Mouse (Mus musculus): Measurements from ENCODE around the gene Disc1. TPM values are rescaled to one million over a fixed set of nuclear protein-coding genes. Genes with fewer than 3 reads are reported as not detected.

Disc1 gene
- polyA plus RNA-seq, 1 experiment from 2014 or later: 2.6 TPM

DNA sequence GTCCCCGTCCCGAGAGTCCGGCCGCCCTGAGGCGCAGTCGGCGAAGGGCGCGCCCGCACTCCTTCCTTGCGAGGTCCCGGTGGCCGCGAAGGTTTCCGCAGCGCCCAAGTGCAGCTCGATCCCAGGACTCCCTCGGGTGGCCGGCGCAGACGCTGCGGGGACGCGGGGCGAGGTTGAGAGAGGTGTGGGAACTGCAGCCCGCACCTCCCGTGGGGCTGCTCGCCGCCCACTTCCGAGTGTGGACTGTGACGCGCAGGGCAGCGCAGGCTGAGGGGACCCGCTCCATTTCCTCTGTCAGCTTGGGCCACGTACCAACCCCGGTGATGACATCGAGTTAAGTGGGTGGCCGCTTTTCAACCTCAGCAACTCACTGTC, 428 bp downstream of the Disc1 start:
- peak overlapping the region; percentile 85 for H3K27ac ChIP-seq (ENCODE audit: low read depth, low read length)
- peak overlapping the region; percentile 91 for H3K9ac ChIP-seq (ENCODE audit: low read depth, low read length)
- H3K4me2 ChIP-seq (ENCODE audit: low read length): peak overlapping the region; percentile 97
- WGBS: under 1% methylated on average over 26 of the region's 38 CpGs
- no peaks in the 10 kb centered on the region for H3K9me3 ChIP-seq (ENCODE audit: control insufficient read depth, low read length)
- H3K4me1 ChIP-seq (ENCODE audit: control insufficient read depth, insufficient read depth, low read depth, low read length): peaks cover 13% of the 10 kb centered on the region
- no peaks in the 10 kb centered on the region for H3K36me3 ChIP-seq (ENCODE audit: control insufficient read depth, insufficient read depth, low read length)
- H3K4me3 ChIP-seq (ENCODE audit: low read length): peak overlapping the region; percentile 84
- H3K27me3 ChIP-seq (replicated peaks; ENCODE audit: control insufficient read depth, insufficient read depth, low read length): peaks cover 20% of the 10 kb centered on the region
- ATAC-seq: peak; percentile 74

DNA sequence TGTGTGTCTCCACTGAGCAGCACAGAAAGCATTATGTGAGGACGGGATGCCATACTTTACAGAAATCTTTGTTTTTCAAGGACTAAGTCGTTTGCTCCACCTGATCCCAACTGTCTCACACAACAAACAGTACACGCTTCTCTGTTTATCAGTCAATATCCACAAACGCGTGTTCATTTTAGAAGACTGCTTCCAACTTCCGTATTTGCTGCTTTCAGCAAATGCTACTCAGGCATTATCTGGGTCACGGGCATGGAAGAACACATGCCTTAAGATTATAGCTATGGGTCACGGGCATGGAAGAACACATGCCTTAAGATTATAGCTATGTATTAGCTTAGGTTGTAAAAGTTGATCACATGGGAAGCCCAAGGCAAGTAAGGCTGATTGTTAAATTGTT, 6.9 kb downstream of the Disc1 start:
- H3K4me1 ChIP-seq (ENCODE audit: control insufficient read depth, insufficient read depth, low read depth, low read length): peaks cover 3% of the 10 kb centered on the region; the same call in 1 of the 2 replicates
- 84% methylated on average over 8 of the region's 8 CpGs for WGBS
- H3K36me3 ChIP-seq (ENCODE audit: control insufficient read depth, insufficient read depth, low read length): no peaks in the 10 kb centered on the region
- no peaks in the 10 kb centered on the region for H3K9me3 ChIP-seq (ENCODE audit: control insufficient read depth, low read length)
- H3K27ac ChIP-seq (ENCODE audit: low read depth, low read length): no peak overlapping the region
- no peaks in the 10 kb centered on the region; the same call in 1 of the 2 replicates for H3K27me3 ChIP-seq (replicated peaks; ENCODE audit: control insufficient read depth, insufficient read depth, low read length)
- H3K9ac ChIP-seq (ENCODE audit: low read depth, low read length): no peak overlapping the region
- no peak for ATAC-seq
- no peak overlapping the region for H3K4me2 ChIP-seq (ENCODE audit: low read length)
- H3K4me3 ChIP-seq (ENCODE audit: low read length): no peak overlapping the region

DNA sequence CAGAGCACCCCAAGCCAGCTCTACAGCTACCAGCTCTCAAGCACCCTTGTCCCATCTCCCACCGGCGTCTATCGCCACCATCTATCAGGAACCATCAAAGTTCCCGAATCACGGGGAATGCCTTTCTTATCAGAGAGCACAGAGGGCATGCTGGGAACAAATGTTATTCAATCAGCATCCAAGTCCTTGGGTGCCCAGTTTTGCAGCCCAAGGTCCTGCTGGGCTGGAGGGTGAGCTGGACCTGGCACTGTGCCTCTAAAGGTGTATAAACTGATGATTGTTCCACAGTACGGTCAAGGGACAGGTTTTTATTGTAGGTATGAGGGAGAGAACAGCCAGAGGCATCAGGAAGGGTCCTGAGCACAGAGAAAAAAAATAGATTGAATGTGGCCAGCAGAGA, 11.6 kb downstream of the Disc1 start:
- ATAC-seq: no peak
- no peaks in the 10 kb centered on the region for H3K36me3 ChIP-seq (ENCODE audit: control insufficient read depth, insufficient read depth, low read length)
- H3K27me3 ChIP-seq (replicated peaks; ENCODE audit: control insufficient read depth, insufficient read depth, low read length): no peaks in the 10 kb centered on the region
- H3K4me2 ChIP-seq (ENCODE audit: low read length): no peak overlapping the region
- no peak overlapping the region for H3K9ac ChIP-seq (ENCODE audit: low read depth, low read length)
- H3K27ac ChIP-seq (ENCODE audit: low read depth, low read length): no peak overlapping the region
- no peak overlapping the region for H3K4me3 ChIP-seq (ENCODE audit: low read length)
- WGBS: 86% methylated on average over 6 of the region's 6 CpGs
- H3K9me3 ChIP-seq (ENCODE audit: control insufficient read depth, low read length): no peaks in the 10 kb centered on the region
- peaks cover 4% of the 10 kb centered on the region for H3K4me1 ChIP-seq (ENCODE audit: control insufficient read depth, insufficient read depth, low read depth, low read length)

DNA sequence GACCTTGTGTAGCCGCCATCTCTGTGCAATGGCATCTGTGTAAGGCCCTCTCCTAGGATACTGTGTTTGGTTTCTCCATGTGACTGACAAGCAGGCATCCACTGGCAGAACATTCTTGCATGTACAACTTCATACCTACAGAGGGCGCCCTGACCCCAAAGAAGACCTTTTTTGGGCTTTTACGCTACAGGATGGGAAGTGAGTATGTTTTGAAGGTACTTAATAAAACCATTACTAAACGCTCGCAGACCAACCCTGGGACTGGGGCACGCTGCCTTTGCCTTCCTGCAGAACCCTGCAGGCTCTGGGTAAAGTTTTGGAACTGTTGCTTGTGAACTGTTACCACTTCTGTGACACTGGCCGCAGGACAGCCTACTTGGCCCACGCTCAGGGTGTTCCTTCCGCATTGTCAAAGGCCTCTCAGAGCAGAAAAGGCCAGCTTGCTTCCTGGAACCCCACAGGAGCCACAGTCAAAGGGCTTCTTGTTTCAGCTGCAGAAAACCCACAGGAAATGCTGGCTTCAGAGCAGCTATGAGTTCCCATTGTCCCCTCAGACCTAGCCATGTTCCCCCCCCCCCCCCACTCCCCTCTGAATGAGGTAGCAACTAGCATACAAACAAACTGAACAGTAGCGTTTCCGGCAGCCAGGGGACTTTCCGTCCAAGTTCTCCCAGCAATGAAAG, 13.1 kb downstream of the Disc1 start:
- 28% methylated on average over 12 of the region's 12 CpGs for WGBS
- H3K9ac ChIP-seq (ENCODE audit: low read depth, low read length): no peak overlapping the region
- H3K4me3 ChIP-seq (ENCODE audit: low read length): no peak overlapping the region
- H3K27me3 ChIP-seq (replicated peaks; ENCODE audit: control insufficient read depth, insufficient read depth, low read length): no peaks in the 10 kb centered on the region
- H3K36me3 ChIP-seq (ENCODE audit: control insufficient read depth, insufficient read depth, low read length): no peaks in the 10 kb centered on the region
- H3K4me2 ChIP-seq (ENCODE audit: low read length): peak overlapping the region; percentile 8; the same call in 1 of the 2 replicates
- ATAC-seq: peak; percentile 91
- H3K9me3 ChIP-seq (ENCODE audit: control insufficient read depth, low read length): no peaks in the 10 kb centered on the region
- H3K4me1 ChIP-seq (ENCODE audit: control insufficient read depth, insufficient read depth, low read depth, low read length): peaks cover 4% of the 10 kb centered on the region
- H3K27ac ChIP-seq (ENCODE audit: low read depth, low read length): peak overlapping the region; percentile 74

DNA sequence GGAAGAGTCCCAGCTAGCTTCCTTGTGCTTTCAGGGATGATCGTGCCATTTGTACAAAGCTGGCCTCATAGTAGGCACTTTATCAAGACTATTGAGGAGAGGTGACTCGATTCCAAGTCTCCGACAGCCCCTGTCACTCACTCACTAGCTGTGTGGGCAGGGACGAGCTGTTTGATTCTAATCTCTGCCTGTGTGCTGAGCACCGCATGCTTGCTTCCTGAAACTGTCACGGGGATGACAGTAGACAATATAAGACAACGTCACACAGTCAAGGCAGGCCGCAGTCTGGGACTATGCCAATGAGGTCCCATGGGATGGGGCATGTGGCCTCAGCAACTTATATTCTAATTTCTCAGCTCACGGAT, 13.6 kb downstream of the Disc1 start:
- no peaks in the 10 kb centered on the region for H3K36me3 ChIP-seq (ENCODE audit: control insufficient read depth, insufficient read depth, low read length)
- H3K27ac ChIP-seq (ENCODE audit: low read depth, low read length): peak overlapping the region; percentile 74
- H3K27me3 ChIP-seq (replicated peaks; ENCODE audit: control insufficient read depth, insufficient read depth, low read length): no peaks in the 10 kb centered on the region
- ATAC-seq: peak; percentile 77; the same call in 1 of the 2 replicates
- H3K9me3 ChIP-seq (ENCODE audit: control insufficient read depth, low read length): no peaks in the 10 kb centered on the region
- WGBS: 53% methylated on average over 9 of the region's 9 CpGs
- H3K4me1 ChIP-seq (ENCODE audit: control insufficient read depth, insufficient read depth, low read depth, low read length): peaks cover 4% of the 10 kb centered on the region
- no peak overlapping the region for H3K9ac ChIP-seq (ENCODE audit: low read depth, low read length)
- H3K4me3 ChIP-seq (ENCODE audit: low read length): no peak overlapping the region
- H3K4me2 ChIP-seq (ENCODE audit: low read length): no peak overlapping the region

DNA sequence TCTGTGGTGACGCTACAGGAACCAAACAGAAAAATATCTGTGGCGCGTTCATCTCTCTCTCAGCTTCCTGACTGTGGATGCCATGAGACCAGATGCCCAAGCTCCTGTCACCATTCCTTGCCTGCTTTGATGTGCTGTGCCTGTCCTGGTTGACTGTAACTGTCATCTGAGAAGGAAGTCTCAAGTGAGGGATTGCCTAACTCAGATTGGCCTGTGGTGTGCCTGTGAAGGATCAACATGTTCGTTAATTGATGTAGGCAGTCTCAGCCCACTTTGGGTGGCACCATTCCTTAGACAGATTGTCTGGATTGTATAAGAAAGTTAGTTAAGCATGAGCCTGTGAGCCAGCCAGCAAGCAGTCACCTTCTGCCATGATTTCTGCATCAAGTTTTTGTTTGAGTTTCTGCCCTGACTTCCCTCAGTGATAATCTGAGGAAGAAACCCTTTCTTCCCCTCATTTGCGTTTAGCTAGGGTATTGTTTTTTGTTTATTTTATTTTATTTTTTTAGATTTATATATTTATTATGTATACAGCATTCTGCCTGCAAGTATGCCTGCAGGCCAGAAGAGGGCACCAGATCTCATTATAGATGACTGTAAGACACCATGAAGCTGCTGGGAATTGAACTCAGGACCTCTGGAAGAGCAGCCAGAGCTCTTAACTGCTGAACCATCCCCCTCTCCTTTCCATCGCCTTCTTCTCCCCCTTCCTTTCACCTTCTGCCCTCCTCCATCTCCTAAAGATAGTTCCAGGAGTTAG, 14.3 kb downstream of the Disc1 start:
- Histone ChIP-seq H3K4me1 (ENCODE audit: control insufficient read depth, insufficient read depth, low read depth, low read length) (peaks cover 4% of the 10 kb centered on the region), H3K9ac (ENCODE audit: low read depth, low read length) (no peak overlapping the region), H3K4me3 (ENCODE audit: low read length) (no peak overlapping the region), H3K4me2 (ENCODE audit: low read length) (no peak overlapping the region), H3K27me3 (replicated peaks; ENCODE audit: control insufficient read depth, insufficient read depth, low read length) (no peaks in the 10 kb centered on the region), H3K36me3 (ENCODE audit: control insufficient read depth, insufficient read depth, low read length) (no peaks in the 10 kb centered on the region), H3K27ac (ENCODE audit: low read depth, low read length) (peak overlapping the region; percentile 74), H3K9me3 (ENCODE audit: control insufficient read depth, low read length) (no peaks in the 10 kb centered on the region)
- WGBS: 83% methylated on average over 6 of the region's 6 CpGs
- no peak for ATAC-seq

DNA sequence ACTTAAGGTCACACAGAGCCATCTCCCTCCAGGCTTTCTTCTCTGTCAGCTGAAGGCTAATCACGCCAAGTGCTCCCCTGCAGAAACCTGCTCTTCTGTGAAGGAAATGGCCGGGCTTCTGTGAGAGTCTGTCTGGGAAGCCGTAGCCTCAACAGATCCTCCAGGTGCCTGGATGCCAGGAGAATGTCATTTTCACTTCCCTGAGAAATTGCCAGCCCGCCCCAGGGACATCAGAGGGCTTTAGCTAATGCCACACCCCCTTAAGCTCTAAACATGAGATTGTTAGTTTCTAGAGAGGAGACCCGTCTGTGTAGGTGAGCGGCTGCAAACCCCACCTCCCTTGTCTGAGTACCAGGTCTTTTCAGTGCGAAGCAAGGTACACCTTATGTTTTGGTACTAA, 15.3 kb downstream of the Disc1 start:
- 71% methylated on average over 7 of the region's 7 CpGs for WGBS
- H3K4me1 ChIP-seq (ENCODE audit: control insufficient read depth, insufficient read depth, low read depth, low read length): peaks cover 4% of the 10 kb centered on the region
- no peak overlapping the region for H3K27ac ChIP-seq (ENCODE audit: low read depth, low read length)
- no peaks in the 10 kb centered on the region for H3K27me3 ChIP-seq (replicated peaks; ENCODE audit: control insufficient read depth, insufficient read depth, low read length)
- no peak overlapping the region for H3K4me2 ChIP-seq (ENCODE audit: low read length)
- H3K4me3 ChIP-seq (ENCODE audit: low read length): no peak overlapping the region
- H3K9me3 ChIP-seq (ENCODE audit: control insufficient read depth, low read length): no peaks in the 10 kb centered on the region
- no peak overlapping the region for H3K9ac ChIP-seq (ENCODE audit: low read depth, low read length)
- H3K36me3 ChIP-seq (ENCODE audit: control insufficient read depth, insufficient read depth, low read length): no peaks in the 10 kb centered on the region
- ATAC-seq: no peak

DNA sequence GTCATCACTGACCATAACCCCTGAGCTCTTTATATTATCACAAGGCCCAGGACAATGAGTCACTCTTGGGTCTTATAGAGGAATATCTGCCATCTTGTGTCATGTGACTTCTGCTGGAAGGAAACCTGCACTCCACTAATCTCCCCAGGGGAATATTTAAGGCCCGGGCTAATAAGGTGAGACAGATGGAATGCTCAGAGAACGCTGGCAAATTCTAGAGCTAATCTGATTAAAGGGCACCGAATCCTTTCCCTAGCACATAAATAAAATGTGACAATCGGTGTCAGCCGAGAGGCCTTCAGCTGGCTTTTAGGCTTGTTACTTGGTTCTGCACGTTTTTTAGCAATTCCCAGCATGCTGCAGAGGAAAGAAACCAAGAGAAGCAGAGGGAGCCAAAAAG, 15.7 kb downstream of the Disc1 start:
- Histone ChIP-seq H3K9me3 (ENCODE audit: control insufficient read depth, low read length) (no peaks in the 10 kb centered on the region), H3K4me1 (ENCODE audit: control insufficient read depth, insufficient read depth, low read depth, low read length) (peaks cover 4% of the 10 kb centered on the region), H3K9ac (ENCODE audit: low read depth, low read length) (no peak overlapping the region), H3K27me3 (replicated peaks; ENCODE audit: control insufficient read depth, insufficient read depth, low read length) (no peaks in the 10 kb centered on the region), H3K36me3 (ENCODE audit: control insufficient read depth, insufficient read depth, low read length) (no peaks in the 10 kb centered on the region), H3K4me2 (ENCODE audit: low read length) (no peak overlapping the region), H3K27ac (ENCODE audit: low read depth, low read length) (no peak overlapping the region), H3K4me3 (ENCODE audit: low read length) (no peak overlapping the region)
- no peak for ATAC-seq
- 41% methylated on average over 6 of the region's 6 CpGs for WGBS

DNA sequence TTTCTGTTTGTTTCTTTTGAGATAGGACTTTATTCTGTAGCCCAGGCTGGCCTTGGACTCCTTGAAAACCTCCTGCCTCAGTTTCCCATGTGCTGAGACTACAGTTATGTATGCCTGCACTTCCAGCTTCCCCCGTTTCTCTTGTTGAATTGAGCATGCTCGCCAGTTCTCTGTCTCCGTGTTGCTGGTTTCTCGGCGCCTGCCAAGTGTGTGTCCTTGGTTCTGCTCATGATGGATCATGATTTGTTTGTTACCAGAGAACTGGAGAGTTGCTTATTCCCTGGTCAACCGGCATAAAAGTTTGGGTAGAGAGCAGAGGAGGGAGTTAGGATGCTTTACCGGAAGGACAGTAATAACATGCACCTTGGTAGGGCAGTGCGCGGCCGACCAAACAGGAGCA, 20.1 kb downstream of the Disc1 start:
- Histone ChIP-seq H3K4me1 (ENCODE audit: control insufficient read depth, insufficient read depth, low read depth, low read length) (peaks cover 9% of the 10 kb centered on the region), H3K9ac (ENCODE audit: low read depth, low read length) (no peak overlapping the region), H3K4me2 (ENCODE audit: low read length) (no peak overlapping the region), H3K27me3 (replicated peaks; ENCODE audit: control insufficient read depth, insufficient read depth, low read length) (no peaks in the 10 kb centered on the region), H3K9me3 (ENCODE audit: control insufficient read depth, low read length) (no peaks in the 10 kb centered on the region), H3K4me3 (ENCODE audit: low read length) (no peak overlapping the region), H3K36me3 (ENCODE audit: control insufficient read depth, insufficient read depth, low read length) (no peaks in the 10 kb centered on the region), H3K27ac (ENCODE audit: low read depth, low read length) (no peak overlapping the region)
- no peak for ATAC-seq
- WGBS: 90% methylated on average over 10 of the region's 10 CpGs

All from hindbrain, embryonic 16.5 days (tissue).